Mouse (Mus musculus) gastrocnemius, adult 18-20 months (tissue): ENCODE data around the gene Pih1d2. TPM values are rescaled to one million over a fixed set of nuclear protein-coding genes. Genes with fewer than 3 reads are reported as not detected.

Source experiments
- DNase-seq: peaks from one replicate; pipeline ENCODE4 v3.0.0; 2021; ENCODE audit warnings: low spot score
- long read RNA-seq, 2 experiments: library from polyadenylated mRNA; stranded (forward); transcript quantifications; one replicate each; pipeline ENCODE4 v2.0.0; 2021
- total RNA-seq, 2 experiments: library from RNA; stranded (reverse); gene quantifications; 2 replicates each; pipeline ENCODE4 v1.2.3; 2021

The Pih1d2 gene
- under 1 TPM; 0.18 to 0.38 TPM for total RNA-seq
- long read RNA-seq, experiment 1: 0 reads
- long read RNA-seq, experiment 2: 0 reads

- DNase-seq: peak; percentile 91
Observed at GRCm38 (mm10) chr9:50616766-50617603, at the start of gene Pih1d2, which contains the start of gene Nkapd1. Pih1d2 (plus strand) TSS chr9:50617321. Nkapd1 (minus strand) TSS chr9:50617464.

DNA sequence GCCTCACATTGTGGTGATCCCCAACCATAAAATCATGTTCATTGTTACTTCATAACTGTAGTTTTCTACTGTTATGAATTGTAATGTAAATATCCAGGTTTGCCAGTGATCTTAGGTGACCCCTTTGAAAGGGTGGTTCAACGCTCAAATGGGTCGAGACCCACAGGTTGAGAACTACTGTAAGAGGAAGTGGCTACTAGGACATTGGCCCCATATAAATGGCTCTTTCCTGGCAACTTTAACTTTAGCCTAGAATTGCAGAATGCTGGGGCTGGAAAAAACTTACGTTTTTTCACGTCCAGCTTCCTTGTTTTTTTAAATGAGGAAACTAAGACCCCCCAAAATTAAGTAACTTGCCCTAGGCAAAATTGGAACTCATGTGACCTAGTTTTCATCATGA lies 49.7 kb upstream of the Pih1d2 start:
- DNase-seq: no peak

- DNase-seq: peak; percentile 22
Observed at GRCm38 (mm10) chr9:50567881-50568280, 49.2 kb upstream of the Pih1d2 start.

DNA sequence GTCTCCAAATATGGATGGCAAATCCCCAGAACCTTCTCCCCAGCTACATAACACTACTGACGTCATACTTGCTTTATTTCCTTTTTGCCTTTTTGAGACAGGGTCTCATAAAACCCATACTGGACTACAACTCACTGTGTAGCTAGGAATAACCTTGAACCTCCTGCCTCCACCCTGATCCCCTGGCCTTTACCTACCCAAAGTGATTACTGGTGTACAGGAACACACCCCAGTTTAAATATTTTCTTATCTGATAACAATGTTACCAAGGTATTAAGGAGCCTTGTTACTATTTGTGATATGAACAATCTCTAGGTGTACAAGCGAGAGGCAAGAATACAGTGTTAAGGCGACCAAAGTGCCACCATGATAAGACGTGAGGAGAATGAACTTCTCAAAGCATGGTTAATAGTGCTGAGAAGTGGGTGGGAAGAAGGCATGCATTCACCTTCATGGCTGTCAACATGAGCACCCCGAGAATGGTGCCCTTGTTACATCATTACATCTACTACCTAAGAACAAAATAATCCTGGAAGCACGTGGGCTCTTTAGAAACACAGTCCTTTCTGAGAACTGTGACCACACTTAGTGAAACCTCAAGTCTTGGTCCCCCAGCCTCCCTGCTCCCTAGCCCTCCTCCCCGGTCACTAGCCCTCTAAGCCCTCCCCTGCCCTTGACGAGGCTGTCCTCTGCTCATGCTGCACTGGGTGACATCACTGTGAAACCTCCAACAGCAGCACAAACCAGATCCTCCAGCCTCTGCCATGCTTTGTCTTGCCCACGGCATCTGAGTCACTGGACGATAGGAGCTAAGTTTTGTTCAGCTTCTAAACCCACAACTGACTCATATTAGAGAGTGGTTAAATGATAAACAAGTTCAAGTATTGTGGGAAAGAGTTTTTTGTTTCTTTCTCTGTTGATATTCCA lies 47.3 kb upstream of the Pih1d2 start:
- DNase-seq: no peak

- no peak for DNase-seq
Observed at GRCm38 (mm10) chr9:50580370-50580769, 36.8 kb upstream of the Pih1d2 start.

GRCm38 (mm10) chr9:50585145-50585818 lies 31.8 kb upstream of the Pih1d2 start:
- no peak for DNase-seq

- DNase-seq: no peak
Observed at GRCm38 (mm10) chr9:50586955-50587354, 30.2 kb upstream of the Pih1d2 start.

DNA sequence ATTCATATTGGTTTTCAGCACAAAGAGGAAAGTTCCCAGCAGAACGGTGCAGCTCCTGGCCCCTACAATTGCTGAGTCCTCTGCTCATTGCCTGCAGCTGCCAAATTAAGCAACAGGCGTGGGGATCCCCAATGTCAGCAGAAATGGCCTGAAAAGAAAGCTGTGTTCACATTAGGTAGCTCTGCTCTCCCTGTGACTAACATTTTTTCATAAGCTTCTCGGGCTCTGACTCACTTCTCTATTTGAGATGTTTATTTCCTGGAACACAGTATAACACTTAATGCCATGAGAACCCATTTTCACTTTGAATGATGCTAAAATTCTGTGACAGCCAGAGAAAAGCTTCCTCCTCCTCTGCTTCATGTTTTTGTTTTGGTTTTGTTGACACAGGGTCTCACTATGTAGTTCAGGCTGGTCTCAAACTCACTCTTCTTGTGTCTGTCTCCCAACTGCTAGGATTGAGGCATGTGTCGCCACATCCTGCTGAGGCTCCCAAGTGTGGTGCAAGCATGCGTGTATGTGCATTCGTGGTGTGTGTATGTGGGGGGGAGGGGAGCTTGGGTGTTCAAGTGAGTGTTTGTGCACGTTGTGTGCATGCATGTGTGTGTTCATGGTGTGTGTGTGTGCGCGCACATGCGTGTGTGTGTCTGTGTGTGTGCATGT lies 26.1 kb upstream of the Pih1d2 start:
- no peak for DNase-seq

DNA sequence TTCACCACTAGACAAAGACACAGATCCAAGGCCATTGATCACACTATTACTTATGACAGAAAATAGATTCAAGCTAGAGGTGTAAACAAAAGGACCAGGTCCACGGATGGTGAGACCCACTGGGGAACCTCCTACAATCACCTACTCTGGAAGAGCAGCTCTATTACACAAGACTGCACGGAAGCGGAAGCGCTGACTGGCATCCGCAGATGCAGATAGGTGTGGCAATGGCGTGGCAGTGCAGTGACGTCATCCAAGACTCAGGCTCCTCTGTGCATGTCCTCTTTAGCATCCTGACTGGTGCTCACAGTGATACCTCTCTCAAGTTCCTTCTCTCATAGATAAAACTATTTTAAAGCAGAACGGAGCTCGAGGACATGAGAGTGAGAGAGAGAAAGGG lies 24.2 kb upstream of the Pih1d2 start:
- DNase-seq: no peak

DNA sequence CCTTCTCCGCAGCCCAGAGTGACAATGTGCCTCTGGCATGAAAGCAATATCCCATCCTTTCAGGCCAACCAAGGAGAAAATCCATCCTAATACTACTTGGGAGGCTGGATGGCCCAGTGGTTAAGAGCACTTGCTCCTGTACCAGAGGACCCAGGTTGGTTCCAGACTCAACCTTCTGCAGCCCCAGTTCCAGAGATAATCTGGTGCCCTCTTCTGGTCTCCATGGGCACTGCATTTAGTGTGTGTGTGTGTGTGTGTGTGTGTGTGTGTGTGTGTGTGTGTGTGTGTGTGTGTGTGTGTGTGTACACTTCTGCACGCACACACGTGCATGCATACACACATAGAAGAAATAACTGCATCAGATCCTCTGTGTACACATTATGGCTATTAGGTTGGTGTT lies 23.6 kb upstream of the Pih1d2 start:
- DNase-seq: no peak

- no peak for DNase-seq
Observed at GRCm38 (mm10) chr9:50594794-50595417, 22.2 kb upstream of the Pih1d2 start.

DNA sequence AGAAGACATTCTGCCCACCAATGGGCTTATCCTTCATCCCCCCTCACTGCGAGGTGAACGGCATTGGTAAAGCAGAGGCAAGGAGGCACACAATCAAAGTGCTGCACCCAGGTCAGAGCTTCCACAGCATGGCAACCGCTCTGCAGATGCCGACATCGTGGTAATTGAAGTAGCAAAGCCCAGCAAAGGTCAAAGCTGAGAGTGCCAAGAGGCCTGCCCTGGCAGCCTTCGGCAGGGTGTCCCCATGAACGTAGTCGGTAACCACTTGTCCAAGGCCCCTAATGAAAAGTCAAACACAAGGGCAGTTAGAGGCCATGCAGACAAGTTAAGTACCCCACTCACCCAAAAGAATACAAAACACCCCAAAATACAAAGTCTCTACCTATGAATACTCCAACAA lies 20.1 kb upstream of the Pih1d2 start:
- DNase-seq: peak; percentile 61

- no peak for DNase-seq
Observed at GRCm38 (mm10) chr9:50601536-50601935, 15.6 kb upstream of the Pih1d2 start.

GRCm38 (mm10) chr9:50602055-50602845 lies 14.9 kb upstream of the Pih1d2 start:
- no peak for DNase-seq

DNA sequence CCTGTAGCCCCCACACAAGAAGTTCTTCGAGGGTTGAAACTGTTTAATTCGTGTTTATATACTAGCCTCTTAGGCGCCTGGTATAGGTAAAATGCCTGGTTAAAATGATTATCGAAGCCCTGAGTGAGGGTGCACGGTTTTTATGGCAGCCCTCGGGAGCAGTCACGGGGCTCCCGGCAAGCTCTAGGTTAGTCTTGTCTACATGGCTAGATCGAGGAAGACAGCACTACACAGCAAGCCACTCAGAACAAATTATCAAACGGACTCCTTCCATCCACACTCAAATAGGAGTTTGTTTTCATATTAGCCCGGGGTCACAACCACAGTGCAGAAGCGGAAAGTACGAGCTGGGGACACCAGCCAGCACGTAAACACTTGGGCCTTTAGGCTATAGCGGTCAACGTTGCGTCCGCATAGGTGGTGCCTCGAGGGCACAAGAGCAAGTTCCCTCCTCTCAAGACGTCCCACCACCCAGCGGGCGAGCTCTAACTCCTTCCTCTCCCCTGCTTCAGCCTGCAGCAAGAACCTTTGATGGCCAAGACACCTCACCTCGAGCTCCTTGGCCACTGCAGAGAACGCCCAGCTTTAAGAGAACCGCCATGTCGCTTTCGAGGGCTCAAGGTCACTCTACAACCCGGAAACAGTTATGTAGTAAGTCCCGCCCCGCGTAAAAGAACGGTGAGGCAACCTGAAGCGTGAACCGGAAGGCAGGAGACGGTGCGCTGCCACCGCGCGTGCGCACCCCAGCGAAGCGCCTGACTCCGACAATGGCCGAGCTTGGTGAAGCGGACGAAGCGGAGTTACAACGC lies 13.7 kb upstream of the Pih1d2 start, which contains the start of the genes Sdhd and Timm8b:
TSS of gene Sdhd (minus strand) at position 624 of the 809 bp plus-strand sequence.
TSS of gene Timm8b (plus strand) at position 722 of the 809 bp plus-strand sequence.
- DNase-seq: peak; percentile 94

DNA sequence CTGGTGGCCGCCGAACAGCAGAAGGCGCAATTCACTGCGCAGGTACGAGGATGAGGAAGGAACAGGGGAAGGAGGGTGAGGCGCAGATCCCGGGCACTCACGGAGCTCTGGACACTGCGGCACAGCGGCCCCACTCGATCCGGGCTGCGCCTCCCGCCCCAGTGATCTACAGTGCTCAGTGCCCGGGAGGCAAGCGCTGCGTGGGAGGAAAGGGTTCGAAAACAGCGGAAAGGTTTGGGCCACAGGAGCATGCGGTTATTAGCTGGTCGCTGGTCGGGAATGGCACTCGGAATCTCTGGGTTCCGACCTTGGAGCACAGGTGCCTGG lies 13.2 kb upstream of the Pih1d2 start:
- no peak for DNase-seq

GRCm38 (mm10) chr9:50604338-50604737 lies 12.8 kb upstream of the Pih1d2 start:
- no peak for DNase-seq

- DNase-seq: no peak
Observed at GRCm38 (mm10) chr9:50612115-50612514, 5.0 kb upstream of the Pih1d2 start.

DNA sequence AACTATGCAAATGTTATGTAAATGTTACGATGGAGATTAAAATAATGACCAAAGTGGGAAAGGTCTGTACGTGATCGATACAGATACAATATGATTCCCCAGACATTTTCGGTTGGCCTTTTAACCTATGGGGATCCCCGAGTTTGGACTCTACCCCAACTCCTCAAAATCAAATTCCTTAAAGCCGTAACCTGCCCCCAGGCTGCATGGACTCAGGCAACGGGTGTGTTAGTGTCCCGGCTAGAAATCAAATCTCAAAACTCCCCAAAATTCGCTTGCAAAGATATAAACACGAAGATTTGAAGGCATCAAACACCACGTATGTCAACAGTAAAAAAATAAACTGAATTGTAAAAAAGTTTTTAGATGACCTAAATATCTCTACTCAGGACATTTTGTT lies 960 bp upstream of the Pih1d2 start:
- no peak for DNase-seq
